In genomic region chr17:26113181-26113948, GRCm38 (mm10) we compare ENCODE assay signal across 8 mouse cellular contexts. TPM values are rescaled to one million over a fixed set of nuclear protein-coding genes. Genes with fewer than 3 reads are reported as not detected.
A peak's percentile ranks its signal among the peaks of the same experiment; 100 is the strongest.
DNase-seq lines count a peak whose midpoint lies in the region; ATAC-seq lines count a peak whose summit lies in the region.

TSS of gene Tmem8 (plus strand) at chr17:26113299.

- DNase-seq in Muller cell, postnatal 12 days (ENCODE audit: inconsistent ontology term) = peak; percentile 81
- peak; percentile 80 for DNase-seq in cerebellum, adult 8-10 months
- DNase-seq in left cerebral cortex, adult 8-10 months (ENCODE audit: low spot score in 2 of 2) = peak; percentile 61 to 66
- DNase-seq in right cerebral cortex, adult 2 months (ENCODE audit: low spot score in 2 of 2) = peak; percentile 69 to 72
- peak; percentile 69 to 72 for DNase-seq in urinary bladder, postnatal 36 days (ENCODE audit: low spot score in 2 of 2)

- H3K27ac ChIP-seq in hindbrain, embryonic 16.5 days (ENCODE audit: low read depth, low read length) = peak within 1 kb of the TSS; percentile 73

- peak within 1 kb of the TSS; percentile 71 for H3K4me3 ChIP-seq in hindbrain, embryonic 16.5 days (ENCODE audit: low read length)

- no peaks in the 10 kb centered on the region for H3K9me3 ChIP-seq in hindbrain, embryonic 16.5 days (ENCODE audit: control insufficient read depth, low read length)

- no peaks in the 10 kb centered on the region for H3K36me3 ChIP-seq in hindbrain, embryonic 16.5 days (ENCODE audit: control insufficient read depth, insufficient read depth, low read length)

- peak; percentile 82 for ATAC-seq in frontal cortex, adult (ENCODE audit: low TSS enrichment)
- peak; percentile 72 for ATAC-seq in hindbrain, embryonic 16.5 days
- ATAC-seq in megakaryocyte, adult 5-6 weeks (ENCODE audit: poor library complexity, severe bottlenecking) = peak; percentile 94

- under 1% methylated on average over 65 of the region's 75 CpGs for WGBS in hindbrain, embryonic 16.5 days

- peaks cover 34% of the 10 kb centered on the region for H3K27me3 ChIP-seq in hindbrain, embryonic 16.5 days (replicated peaks; ENCODE audit: control insufficient read depth, insufficient read depth, low read length)

- H3K4me2 ChIP-seq in hindbrain, embryonic 16.5 days (ENCODE audit: low read length) = peak within 1 kb of the TSS; percentile 90

- H3K9ac ChIP-seq in hindbrain, embryonic 16.5 days (ENCODE audit: low read depth, low read length) = peak within 1 kb of the TSS; percentile 94

- H3K4me1 ChIP-seq in hindbrain, embryonic 16.5 days (ENCODE audit: control insufficient read depth, insufficient read depth, low read depth, low read length) = peaks cover 9% of the 10 kb centered on the region

RNA-seq across cellular contexts. Expression of gene Tmem8, which starts in this region (rescaled TPM):
- polyA plus RNA-seq in hindbrain, embryonic 16.5 days (2015; fragmentation: Nextera tagmentation; extraction: Ambion mirVana) = 4.0 and 4.2 TPM in 2 replicates
- total RNA-seq in left cerebral cortex, adult 8-10 months (2022) = 10 to 100 TPM; 13.0 to 16.3 (median 15.4) TPM
- total RNA-seq in megakaryocyte, adult 5-6 weeks (2015) = 13.1 and 20.1 TPM in 2 replicates
- total RNA-seq in megakaryocyte, adult 5-6 weeks (2017) = 11.6 and 14.8 TPM in 2 replicates

Comparison
In these comparisons a context has a peak if more than half of its experiments do, and no peak if none do; other contexts are left out.
1. Peak in every context shown above with its lines: DNase-seq, ATAC-seq, H3K4me3 ChIP-seq and H3K27ac ChIP-seq.